Mouse (Mus musculus): Measurements from ENCODE around the gene Olfr1224-ps1. TPM values are rescaled to one million over a fixed set of nuclear protein-coding genes. Genes with fewer than 3 reads are reported as not detected.
"Not testable (repeated sequence)": the region's sequence is repeated elsewhere in the genome, so short reads cannot be mapped to it uniquely, and the experiment has no call there.

Olfr1224-ps1 gene
- polyA plus RNA-seq (2016; fragmentation: Nextera tagmentation; extraction: Ambion mirVana), result not detected in 2 replicates

DNA sequence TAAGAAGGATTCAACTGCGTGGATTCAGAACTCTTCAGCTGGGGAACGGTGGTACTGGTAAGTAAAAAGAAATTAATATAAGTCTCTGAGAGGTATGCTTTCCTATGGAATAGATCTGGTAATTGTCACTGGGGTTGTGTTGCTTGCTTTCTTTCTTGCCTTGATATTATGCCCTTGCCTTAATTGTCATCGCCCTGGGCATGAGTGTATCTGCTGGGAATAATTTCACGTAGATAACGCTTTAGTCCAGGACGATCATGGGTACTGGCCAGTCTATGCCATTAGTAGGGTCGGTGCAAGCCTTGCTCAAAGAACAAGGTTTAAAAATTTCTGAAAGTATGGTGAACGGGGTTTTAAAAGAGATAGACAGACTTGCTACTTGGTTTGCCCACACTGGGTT is at the start of gene Olfr1224-ps1:
TSS of gene Olfr1224-ps1 (minus strand) at position 101 of the 400 bp plus-strand sequence.
- not testable (repeated sequence) for H3K9ac ChIP-seq; H3K9me3 ChIP-seq; H3K4me3 ChIP-seq; H3K27me3 ChIP-seq; H3K4me2 ChIP-seq (replicated peaks); ATAC-seq (ENCODE audit: insufficient number of reproducible peaks, insufficient read depth, low FRiP score, low TSS enrichment); H3K36me3 ChIP-seq; H3K4me1 ChIP-seq; H3K27ac ChIP-seq
- WGBS, result 90% methylated on average over 8 of the region's 8 CpGs

DNA sequence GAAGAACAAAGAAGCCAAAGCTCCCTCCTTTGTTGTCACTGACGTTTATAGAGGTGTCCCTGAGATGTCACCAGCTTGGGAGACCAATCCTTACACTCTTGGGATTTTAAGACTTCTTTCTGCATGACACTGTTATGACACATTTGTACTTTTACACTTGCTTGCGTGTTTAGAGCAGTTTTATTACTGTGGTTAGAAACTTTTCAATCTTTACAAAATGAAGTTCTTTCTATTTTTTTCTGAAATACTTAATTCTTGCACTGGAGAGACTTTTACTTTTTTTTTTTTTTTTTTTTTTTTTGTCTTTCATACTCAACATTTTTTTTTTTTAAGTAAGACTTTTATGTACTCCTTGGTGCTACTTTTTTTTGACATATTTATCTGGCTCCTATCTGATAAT is 36.1 kb upstream of the Olfr1224-ps1 start, which contains the start of gene Olfr1226:
TSS of gene Olfr1226 (minus strand) at position 101 of the 400 bp plus-strand sequence.
- no peak for ATAC-seq (ENCODE audit: insufficient number of reproducible peaks, insufficient read depth, low FRiP score, low TSS enrichment)
- Histone ChIP-seq H3K4me3 (no peak within 1 kb of the TSS), H3K27me3 (no peaks in the 10 kb centered on the region), H3K9ac (no peak within 1 kb of the TSS), H3K27ac (no peak within 1 kb of the TSS), H3K4me2 (replicated peaks) (no peak within 1 kb of the TSS), H3K36me3 (no peaks in the 10 kb centered on the region), H3K4me1 (no peaks in the 10 kb centered on the region), H3K9me3 (no peaks in the 10 kb centered on the region)
- 66% methylated on average over 2 of the region's 2 CpGs for WGBS

DNA sequence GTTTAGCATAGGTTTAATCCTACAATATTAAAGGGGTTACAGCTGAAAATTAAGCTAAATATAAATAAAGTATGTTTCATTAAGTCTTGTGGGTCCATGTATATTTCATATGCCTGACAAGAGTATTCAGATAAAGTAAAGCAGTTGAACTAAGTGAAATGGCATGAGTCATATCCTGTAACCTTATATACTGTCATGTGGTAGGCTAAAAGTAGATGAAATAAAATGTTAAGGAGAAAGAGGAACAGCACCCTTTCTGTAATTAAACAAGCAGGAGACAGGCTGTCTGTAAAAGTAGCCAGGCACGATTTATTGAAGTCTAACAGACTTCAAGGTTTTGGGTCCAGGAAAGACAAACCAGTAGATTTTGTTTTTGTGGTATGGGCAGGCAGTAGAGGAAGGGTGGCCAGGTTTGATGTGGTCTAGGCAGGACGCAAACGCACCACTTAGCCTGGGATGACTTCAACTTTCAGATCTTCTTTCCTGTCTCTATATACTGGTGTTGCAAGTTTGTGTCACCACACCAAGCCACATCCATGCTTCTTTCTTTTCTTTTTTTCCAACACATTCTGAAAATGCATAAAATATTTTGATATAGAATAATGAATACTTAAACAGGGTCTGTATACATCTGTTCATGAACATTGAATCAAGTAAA is 32.6 kb upstream of the Olfr1224-ps1 start:
- no peak overlapping the region for H3K9ac ChIP-seq
- no peak overlapping the region for H3K27ac ChIP-seq
- no peak overlapping the region for H3K4me2 ChIP-seq (replicated peaks)
- no peaks in the 10 kb centered on the region for H3K4me1 ChIP-seq
- ATAC-seq (ENCODE audit: insufficient number of reproducible peaks, insufficient read depth, low FRiP score, low TSS enrichment), result no peak
- WGBS, result 81% methylated on average over 3 of the region's 3 CpGs
- no peaks in the 10 kb centered on the region for H3K9me3 ChIP-seq
- H3K27me3 ChIP-seq, result no peaks in the 10 kb centered on the region
- no peak overlapping the region for H3K4me3 ChIP-seq
- no peaks in the 10 kb centered on the region for H3K36me3 ChIP-seq

DNA sequence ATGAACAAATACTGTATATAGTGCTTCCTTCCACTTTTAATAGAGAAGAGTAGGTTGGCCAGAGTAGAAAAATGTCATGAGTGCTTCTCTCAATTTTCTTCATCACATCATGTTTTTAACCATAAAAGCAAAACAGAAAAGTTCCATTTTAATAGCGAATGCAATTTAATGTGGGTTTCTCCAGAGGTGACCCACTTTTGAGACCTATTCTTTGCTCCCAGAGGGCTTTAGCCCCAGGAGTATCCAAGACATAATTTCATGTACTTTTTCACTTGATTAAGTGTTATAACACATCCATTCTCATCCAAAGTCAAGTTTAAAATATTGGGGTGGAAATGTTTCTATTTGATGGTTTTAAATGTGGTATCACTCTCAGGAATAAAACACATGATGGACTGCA is 10.7 kb upstream of the Olfr1224-ps1 start, which contains the start of gene Olfr1225:
TSS of gene Olfr1225 (minus strand) at position 101 of the 400 bp plus-strand sequence.
- H3K27ac ChIP-seq, result no peak within 1 kb of the TSS
- no peak within 1 kb of the TSS for H3K4me2 ChIP-seq (replicated peaks)
- H3K4me3 ChIP-seq, result no peak within 1 kb of the TSS
- H3K9me3 ChIP-seq, result no peaks in the 10 kb centered on the region
- H3K36me3 ChIP-seq, result no peaks in the 10 kb centered on the region
- no peak within 1 kb of the TSS for H3K9ac ChIP-seq
- H3K27me3 ChIP-seq, result no peaks in the 10 kb centered on the region
- no peaks in the 10 kb centered on the region for H3K4me1 ChIP-seq
- WGBS, result 91% methylated on average over 1 of the region's 1 CpGs
- no peak for ATAC-seq (ENCODE audit: insufficient number of reproducible peaks, insufficient read depth, low FRiP score, low TSS enrichment)

GRCm38 (mm10) chr2:89164711-89165110 is 820 bp upstream of the Olfr1224-ps1 start:
- not testable (repeated sequence) for H3K27ac ChIP-seq; ATAC-seq (ENCODE audit: insufficient number of reproducible peaks, insufficient read depth, low FRiP score, low TSS enrichment); H3K27me3 ChIP-seq; H3K36me3 ChIP-seq; H3K4me1 ChIP-seq; H3K4me3 ChIP-seq; H3K4me2 ChIP-seq (replicated peaks); H3K9ac ChIP-seq; H3K9me3 ChIP-seq
- 89% methylated on average over 4 of the region's 4 CpGs for WGBS

DNA sequence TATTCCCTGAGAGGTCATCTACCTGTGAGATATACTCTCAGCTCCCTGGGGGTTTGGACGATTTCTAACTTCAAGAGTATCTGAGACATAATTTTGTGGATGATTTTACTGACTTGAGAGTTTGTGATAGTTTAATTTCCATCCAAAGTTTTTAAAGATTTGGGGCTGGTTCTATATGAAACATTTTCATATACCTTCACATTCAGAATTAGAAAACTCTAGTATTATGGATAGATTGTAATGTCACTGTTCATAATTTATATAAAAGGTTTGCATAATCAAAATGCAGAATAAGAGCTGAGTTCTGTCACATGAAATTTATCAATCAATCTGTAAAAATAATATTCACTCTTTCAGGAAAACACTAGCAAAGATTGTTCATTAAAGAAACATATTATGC is 12.4 kb downstream of the Olfr1224-ps1 start, which contains the start of gene Olfr1223:
TSS of gene Olfr1223 (minus strand) at position 101 of the 400 bp plus-strand sequence.
- Histone ChIP-seq H3K27me3 (no peaks in the 10 kb centered on the region), H3K9ac (no peak within 1 kb of the TSS), H3K4me2 (replicated peaks) (no peak within 1 kb of the TSS), H3K9me3 (no peaks in the 10 kb centered on the region), H3K36me3 (no peaks in the 10 kb centered on the region), H3K27ac (no peak within 1 kb of the TSS), H3K4me1 (no peaks in the 10 kb centered on the region), H3K4me3 (no peak within 1 kb of the TSS)
- no peak for ATAC-seq (ENCODE audit: insufficient number of reproducible peaks, insufficient read depth, low FRiP score, low TSS enrichment)
- 70% methylated on average over 1 of the region's 1 CpGs for WGBS

DNA sequence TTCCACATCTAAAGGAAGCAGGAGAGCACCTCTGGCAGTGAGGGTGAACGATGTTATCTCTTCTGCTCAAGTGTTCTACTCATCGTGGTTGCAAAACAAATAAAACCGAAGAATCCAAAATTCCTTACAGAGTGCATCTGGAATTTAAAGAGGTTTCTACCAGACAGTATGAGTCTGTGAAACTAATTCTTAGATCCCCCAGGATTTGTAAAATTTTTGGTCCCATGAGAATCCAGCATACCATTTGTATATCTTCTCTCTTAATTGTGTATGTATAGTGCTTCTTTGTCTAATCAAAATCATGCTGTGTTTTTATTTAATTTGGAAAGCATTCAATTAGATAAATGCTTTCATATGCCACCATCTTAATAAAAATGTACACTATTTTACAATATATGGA is 30.9 kb downstream of the Olfr1224-ps1 start, which contains the start of gene Olfr1222:
TSS of gene Olfr1222 (minus strand) at position 101 of the 400 bp plus-strand sequence.
- Histone ChIP-seq H3K4me1 (no peaks in the 10 kb centered on the region), H3K27ac (no peak within 1 kb of the TSS), H3K4me3 (no peak within 1 kb of the TSS), H3K4me2 (replicated peaks) (no peak within 1 kb of the TSS), H3K9ac (no peak within 1 kb of the TSS), H3K27me3 (no peaks in the 10 kb centered on the region), H3K9me3 (no peaks in the 10 kb centered on the region), H3K36me3 (no peaks in the 10 kb centered on the region)
- ATAC-seq (ENCODE audit: insufficient number of reproducible peaks, insufficient read depth, low FRiP score, low TSS enrichment), result no peak
- WGBS, result 73% methylated on average over 3 of the region's 3 CpGs

GRCm38 (mm10) chr2:89117183-89117582 is 46.7 kb downstream of the Olfr1224-ps1 start, which contains the start of gene Olfr1221:
Gene Olfr1221 (minus strand): TSS chr2:89117283.
- 84% methylated on average over 2 of the region's 2 CpGs for WGBS
- ATAC-seq (ENCODE audit: insufficient number of reproducible peaks, insufficient read depth, low FRiP score, low TSS enrichment), result no peak

DNA sequence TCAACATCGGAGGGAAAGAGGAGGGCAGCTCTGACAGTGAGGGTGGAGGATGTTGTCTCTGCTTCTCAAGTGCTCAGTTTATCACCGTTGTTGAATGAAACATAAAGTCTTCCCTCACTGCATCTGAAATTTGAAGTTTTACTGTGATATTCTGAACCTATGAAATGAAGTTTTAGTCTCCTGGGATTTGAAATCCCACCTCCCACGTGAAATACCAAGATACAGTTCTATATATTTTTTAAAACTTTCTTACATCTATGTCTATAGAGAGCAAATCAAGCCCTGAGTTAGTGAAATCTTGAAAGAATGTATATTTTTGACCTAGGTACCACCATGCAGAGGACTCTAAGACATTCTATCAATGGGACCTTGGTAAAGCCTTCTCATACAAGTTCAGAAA is 57.2 kb downstream of the Olfr1224-ps1 start, which contains the start of gene Olfr1220:
TSS of gene Olfr1220 (minus strand) at position 101 of the 400 bp plus-strand sequence.
- Histone ChIP-seq H3K4me3 (no peak within 1 kb of the TSS), H3K27me3 (no peaks in the 10 kb centered on the region), H3K9ac (no peak within 1 kb of the TSS), H3K27ac (no peak within 1 kb of the TSS), H3K9me3 (no peaks in the 10 kb centered on the region), H3K4me1 (no peaks in the 10 kb centered on the region), H3K4me2 (replicated peaks) (no peak within 1 kb of the TSS), H3K36me3 (no peaks in the 10 kb centered on the region)
- 81% methylated on average over 3 of the region's 3 CpGs for WGBS
- no peak for ATAC-seq (ENCODE audit: insufficient number of reproducible peaks, insufficient read depth, low FRiP score, low TSS enrichment)

More at GRCm38 (mm10) chr2:89117183-89117582, 46.7 kb downstream of the Olfr1224-ps1 start, which contains the start of gene Olfr1221:
- H3K9ac ChIP-seq, result no peak within 1 kb of the TSS
- H3K27me3 ChIP-seq, result no peaks in the 10 kb centered on the region
- no peak within 1 kb of the TSS for H3K4me2 ChIP-seq (replicated peaks)
- no peak within 1 kb of the TSS for H3K4me3 ChIP-seq
- H3K9me3 ChIP-seq, result no peaks in the 10 kb centered on the region
- no peaks in the 10 kb centered on the region for H3K36me3 ChIP-seq
- no peak within 1 kb of the TSS for H3K27ac ChIP-seq
- no peaks in the 10 kb centered on the region for H3K4me1 ChIP-seq

DNA sequence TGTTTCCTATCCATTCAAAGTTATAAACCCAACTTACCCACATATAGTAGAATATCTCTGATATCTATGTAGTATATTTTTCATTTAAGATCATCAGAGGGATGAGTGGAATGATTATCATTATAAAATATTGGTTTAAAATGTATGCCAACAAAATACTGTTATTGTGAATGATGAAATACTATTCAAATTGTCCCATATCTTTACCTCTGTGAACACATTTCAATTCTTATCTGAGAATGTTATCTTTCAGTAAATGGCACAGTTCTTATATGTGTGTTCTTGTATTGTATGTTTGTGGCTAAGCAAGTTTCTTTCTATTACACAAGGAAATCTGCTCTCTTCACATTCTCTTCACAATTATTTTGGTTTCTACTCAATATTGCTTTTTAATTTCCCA is 58.2 kb downstream of the Olfr1224-ps1 start:
- Histone ChIP-seq H3K4me2 (replicated peaks) (no peak overlapping the region), H3K27ac (no peak overlapping the region), H3K4me1 (no peaks in the 10 kb centered on the region), H3K36me3 (no peaks in the 10 kb centered on the region), H3K4me3 (no peak overlapping the region), H3K27me3 (no peaks in the 10 kb centered on the region), H3K9me3 (no peaks in the 10 kb centered on the region), H3K9ac (no peak overlapping the region)
- ATAC-seq (ENCODE audit: insufficient number of reproducible peaks, insufficient read depth, low FRiP score, low TSS enrichment), result no peak

Data from embryonic facial prominence, embryonic 12.5 days (tissue).